Mouse (Mus musculus) stomach, embryonic 16.5 days (tissue): Measurements from ENCODE around the gene Cfc1. TPM values are rescaled to one million over a fixed set of nuclear protein-coding genes. Genes with fewer than 3 reads are reported as not detected.
"Not testable (repeated sequence)": the region's sequence is repeated elsewhere in the genome, so short reads cannot be mapped to it uniquely, and the experiment has no call there.

ENCODE experiments used
- ATAC-seq: fragments of 200-750 bp; cut with Nextera tagmentation; 2 replicates; pipeline ENCODE4 v1.8.0; 2017; ENCODE audit warnings: moderate number of reproducible peaks, moderate TSS enrichment; ENCODE audit not compliant: insufficient read depth, low FRiP score
- H3K27ac ChIP-seq: fragments of 300-500 bp; sonication (generic); 2 replicates; pipeline ENCODE4 v1.5.1; 2014; ENCODE audit warnings: low read length
- H3K27me3 ChIP-seq: fragments of 300-500 bp; sonication (generic); 2 replicates; pipeline ENCODE4 v1.6.1; 2014; ENCODE audit warnings: low read length, control low read depth, mixed read lengths; ENCODE audit not compliant: control insufficient read depth, insufficient read depth
- H3K36me3 ChIP-seq: fragments of 300-500 bp; sonication (generic); 2 replicates; pipeline ENCODE4 v1.6.1; 2014; ENCODE audit warnings: low read length; ENCODE audit not compliant: control insufficient read depth, insufficient read depth
- H3K4me1 ChIP-seq: fragments of 300-500 bp; sonication (generic); 2 replicates; pipeline ENCODE4 v1.6.1; 2014; ENCODE audit warnings: low read length, control low read depth, mixed read lengths; ENCODE audit not compliant: control insufficient read depth, insufficient read depth
- H3K4me2 ChIP-seq: fragments of 300-500 bp; sonication (generic); 2 replicates; pipeline ENCODE4 v1.6.1; 2014; ENCODE audit warnings: low read depth, low read length, mixed read lengths
- H3K4me3 ChIP-seq: fragments of 300-500 bp; sonication (generic); replicated peaks from 2 replicates; pipeline ENCODE4 v1.5.1; 2014; ENCODE audit warnings: mild to moderate bottlenecking, low read length
- H3K9ac ChIP-seq: fragments of 300-500 bp; sonication (generic); 2 replicates; pipeline ENCODE4 v1.6.1; 2014; ENCODE audit warnings: low read length
- H3K9me3 ChIP-seq: fragments of 300-500 bp; sonication (generic); replicated peaks from 2 replicates; pipeline ENCODE4 v1.6.1; 2016; ENCODE audit warnings: low read length, control low read depth; ENCODE audit not compliant: control insufficient read depth
- WGBS: fragments of 180-500 bp; shearing (Covaris S2); extraction: QIAGEN DNeasy Blood & Tissue Kit; methylation state at CpG from one replicate; pipeline ENCODE4 v1.1.7; 2014; 5-methylcytosine and 5-hydroxymethylcytosine counted together
- polyA plus RNA-seq: library from polyadenylated mRNA; unstranded; fragments of >200 nt; fragmentation: Nextera tagmentation; extraction: Ambion mirVana; gene quantifications from 2 replicates; pipeline ENCODE4 v1.2.1, GENCODE M21; 2015

Gene Cfc1
- polyA plus RNA-seq, 1 experiment from 2014 or later = 0.43 TPM

GRCm38 (mm10) chr1:34534574-34534973, 874 bp upstream of the Cfc1 start:
- H3K4me1 ChIP-seq = peaks cover 12% of the 10 kb centered on the region; the same call in 1 of the 2 replicates
- H3K4me2 ChIP-seq, H3K4me3 ChIP-seq, H3K9ac ChIP-seq, ATAC-seq, H3K9me3 ChIP-seq, H3K27ac ChIP-seq, H3K36me3 ChIP-seq: not testable (repeated sequence)
- 22% methylated on average over 3 of the region's 3 CpGs for WGBS
- peaks cover 18% of the 10 kb centered on the region for H3K27me3 ChIP-seq

- peaks cover 18% of the 10 kb centered on the region for H3K27me3 ChIP-seq
- WGBS = 1% methylated on average over 14 of the region's 14 CpGs
- H3K9ac ChIP-seq = no peak overlapping the region
- no peak overlapping the region for H3K27ac ChIP-seq
- peak overlapping the region; percentile 53 for H3K4me2 ChIP-seq
- peaks cover 12% of the 10 kb centered on the region; the same call in 1 of the 2 replicates for H3K4me1 ChIP-seq
- H3K9me3 ChIP-seq = no peaks in the 10 kb centered on the region
- ATAC-seq = no peak
- H3K36me3 ChIP-seq = no peaks in the 10 kb centered on the region
- H3K4me3 ChIP-seq = peak overlapping the region; percentile 29
These were observed 881 bp downstream of the Cfc1 start for GRCm38 (mm10) chr1:34536291-34536766.

- H3K9ac ChIP-seq = no peak overlapping the region
- WGBS = 5% methylated on average over 16 of the region's 16 CpGs
- H3K4me2 ChIP-seq = peak overlapping the region; percentile 53
- peaks cover 12% of the 10 kb centered on the region; the same call in 1 of the 2 replicates for H3K4me1 ChIP-seq
- no peaks in the 10 kb centered on the region for H3K9me3 ChIP-seq
- H3K27me3 ChIP-seq = peaks cover 18% of the 10 kb centered on the region
- H3K36me3 ChIP-seq = no peaks in the 10 kb centered on the region
- H3K27ac ChIP-seq = no peak overlapping the region
- H3K4me3 ChIP-seq = peak overlapping the region; percentile 29
- ATAC-seq = peak; percentile 86
These were observed 1.5 kb downstream of the Cfc1 start for GRCm38 (mm10) chr1:34536767-34537485.

GRCm38 (mm10) chr1:34547074-34547473, 11.6 kb downstream of the Cfc1 start:
- no peaks in the 10 kb centered on the region for H3K36me3 ChIP-seq
- no peak overlapping the region for H3K4me3 ChIP-seq
- H3K27me3 ChIP-seq = no peaks in the 10 kb centered on the region
- 69% methylated on average over 1 of the region's 1 CpGs for WGBS
- H3K9ac ChIP-seq = no peak overlapping the region
- H3K4me1 ChIP-seq = no peaks in the 10 kb centered on the region
- H3K27ac ChIP-seq = no peak overlapping the region
- no peak overlapping the region for H3K4me2 ChIP-seq
- H3K9me3 ChIP-seq = no peaks in the 10 kb centered on the region
- ATAC-seq = no peak

- Histone ChIP-seq H3K36me3 (no peaks in the 10 kb centered on the region), H3K9ac (no peak overlapping the region), H3K4me3 (no peak overlapping the region), H3K27me3 (no peaks in the 10 kb centered on the region), H3K4me2 (no peak overlapping the region), H3K9me3 (no peaks in the 10 kb centered on the region), H3K27ac (no peak overlapping the region), H3K4me1 (no peaks in the 10 kb centered on the region)
- WGBS = 88% methylated on average over 1 of the region's 1 CpGs
- ATAC-seq = no peak
These were observed 18.2 kb downstream of the Cfc1 start for GRCm38 (mm10) chr1:34553690-34554089.

GRCm38 (mm10) chr1:34554275-34554674, 18.8 kb downstream of the Cfc1 start:
- Histone ChIP-seq H3K27ac (no peak overlapping the region), H3K36me3 (no peaks in the 10 kb centered on the region), H3K4me3 (no peak overlapping the region), H3K4me1 (no peaks in the 10 kb centered on the region), H3K27me3 (no peaks in the 10 kb centered on the region), H3K9ac (no peak overlapping the region), H3K4me2 (no peak overlapping the region), H3K9me3 (no peaks in the 10 kb centered on the region)
- 87% methylated on average over 7 of the region's 7 CpGs for WGBS
- no peak for ATAC-seq

GRCm38 (mm10) chr1:34560843-34561242, 25.4 kb downstream of the Cfc1 start, which contains the start of gene Prss40:
Prss40 (minus strand) TSS chr1:34560943.
- no peak within 1 kb of the TSS for H3K4me2 ChIP-seq
- no peaks in the 10 kb centered on the region for H3K27me3 ChIP-seq
- H3K9ac ChIP-seq = no peak within 1 kb of the TSS
- H3K9me3 ChIP-seq = no peaks in the 10 kb centered on the region
- ATAC-seq = no peak
- no peaks in the 10 kb centered on the region for H3K4me1 ChIP-seq
- H3K36me3 ChIP-seq = no peaks in the 10 kb centered on the region
- 82% methylated on average over 15 of the region's 15 CpGs for WGBS
- no peak within 1 kb of the TSS for H3K4me3 ChIP-seq
- H3K27ac ChIP-seq = no peak within 1 kb of the TSS

- no peak overlapping the region for H3K27ac ChIP-seq
- H3K9me3 ChIP-seq = no peaks in the 10 kb centered on the region
- no peak overlapping the region for H3K4me2 ChIP-seq
- H3K4me3 ChIP-seq = no peak overlapping the region
- 76% methylated on average over 8 of the region's 8 CpGs for WGBS
- ATAC-seq = no peak
- no peak overlapping the region for H3K9ac ChIP-seq
- H3K27me3 ChIP-seq = no peaks in the 10 kb centered on the region
- H3K36me3 ChIP-seq = no peaks in the 10 kb centered on the region
- no peaks in the 10 kb centered on the region for H3K4me1 ChIP-seq
These were observed 29.1 kb downstream of the Cfc1 start for GRCm38 (mm10) chr1:34564383-34565045.

GRCm38 (mm10) chr1:34568120-34568519, 32.7 kb downstream of the Cfc1 start:
- WGBS = 95% methylated on average over 2 of the region's 2 CpGs
- Histone ChIP-seq H3K36me3 (no peaks in the 10 kb centered on the region), H3K27ac (no peak overlapping the region), H3K4me3 (no peak overlapping the region), H3K9me3 (no peaks in the 10 kb centered on the region), H3K4me1 (no peaks in the 10 kb centered on the region), H3K9ac (no peak overlapping the region), H3K27me3 (no peaks in the 10 kb centered on the region), H3K4me2 (no peak overlapping the region)
- ATAC-seq = no peak
